Comparison of ENCODE assay signal across 8 mouse cellular contexts in the genomic region with DNA sequence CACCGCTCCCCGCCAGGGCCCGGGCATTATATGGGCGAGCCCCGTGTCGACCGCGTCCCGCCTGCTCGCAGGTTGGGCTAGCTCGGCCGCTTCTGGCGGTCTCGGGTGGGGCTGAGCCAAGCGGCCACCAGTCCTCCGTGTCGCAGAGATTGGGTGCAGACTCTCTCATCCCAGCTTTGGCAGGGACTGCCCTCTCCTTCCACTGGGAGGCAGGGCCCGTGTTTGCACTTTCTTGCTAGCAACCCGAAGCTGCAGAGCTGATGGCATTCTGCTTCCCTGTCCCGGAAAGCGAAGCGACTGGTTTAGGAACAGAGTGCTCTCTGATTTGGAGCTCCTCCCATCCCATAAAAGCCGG. TPM values are rescaled to one million over a fixed set of nuclear protein-coding genes. Genes with fewer than 3 reads are reported as not detected.
A peak's percentile ranks its signal among the peaks of the same experiment; 100 is the strongest.
DNase-seq lines count a peak whose midpoint lies in the region; ATAC-seq lines count a peak whose summit lies in the region.

No protein-coding gene starts in this region.

- 0% methylated on average over 23 of the region's 23 CpGs for WGBS in lung, embryonic 15.5 days
- 0% methylated on average over 23 of the region's 23 CpGs for WGBS in hindbrain, embryonic 12.5 days

- peak overlapping the region; percentile 81 for H3K4me3 ChIP-seq in lung, embryonic 15.5 days
- peak overlapping the region; percentile 88 for H3K4me3 ChIP-seq in brown adipose tissue, adult 24 weeks (ENCODE audit: insufficient read depth, low read depth, low read length)
- peak overlapping the region; percentile 90 for H3K4me3 ChIP-seq in hindbrain, embryonic 12.5 days

- peaks cover 23% of the 10 kb centered on the region for H3K36me3 ChIP-seq in lung, embryonic 15.5 days
- peaks cover 25% of the 10 kb centered on the region for H3K36me3 ChIP-seq in hindbrain, embryonic 12.5 days

- H3K4me1 ChIP-seq in lung, embryonic 15.5 days = peaks cover 25% of the 10 kb centered on the region
- H3K4me1 ChIP-seq in brown adipose tissue, adult 24 weeks (ENCODE audit: control insufficient read depth, insufficient read depth, insufficient read length, low read length) = no peaks in the 10 kb centered on the region
- peaks cover 22% of the 10 kb centered on the region for H3K4me1 ChIP-seq in hindbrain, embryonic 12.5 days

- H3K9ac ChIP-seq in lung, embryonic 15.5 days = peak overlapping the region; percentile 91
- peak overlapping the region; percentile 91 for H3K9ac ChIP-seq in hindbrain, embryonic 12.5 days

- H3K27me3 ChIP-seq in lung, embryonic 15.5 days = no peaks in the 10 kb centered on the region
- no peaks in the 10 kb centered on the region for H3K27me3 ChIP-seq in hindbrain, embryonic 12.5 days

- no peak for DNase-seq in lung, postnatal 14 days
- DNase-seq in thymus, postnatal 14 days = no peak
- DNase-seq in left cerebral cortex, adult 8-10 months (ENCODE audit: low spot score in 2 of 2) = no peak
- DNase-seq in cerebellum, adult 11 months = no peak

- no peaks in the 10 kb centered on the region for H3K9me3 ChIP-seq in lung, embryonic 15.5 days
- no peaks in the 10 kb centered on the region for H3K9me3 ChIP-seq in hindbrain, embryonic 12.5 days (replicated peaks)

- peak; percentile 23; the same call in 1 of the 2 replicates for ATAC-seq in lung, embryonic 15.5 days (ENCODE audit: borderline replicate concordance, extremely low read depth, low FRiP score, low TSS enrichment)
- ATAC-seq in hindbrain, embryonic 12.5 days (ENCODE audit: low FRiP score) = peak; percentile 39
- peak; percentile 14 for ATAC-seq in megakaryocyte-erythroid progenitor cell, adult 5-6 weeks (replicated peaks; ENCODE audit: low FRiP score, low TSS enrichment, poor library complexity, severe bottlenecking)

- H3K4me2 ChIP-seq in lung, embryonic 15.5 days = peak overlapping the region; percentile 76
- H3K4me2 ChIP-seq in hindbrain, embryonic 12.5 days (replicated peaks) = peak overlapping the region; percentile 87

- H3K27ac ChIP-seq in lung, embryonic 15.5 days = peak overlapping the region; percentile 98
- H3K27ac ChIP-seq in brown adipose tissue, adult 24 weeks (replicated peaks; ENCODE audit: low read depth, low read length) = peak overlapping the region; percentile 66
- peak overlapping the region; percentile 98 for H3K27ac ChIP-seq in hindbrain, embryonic 12.5 days

RNA-seq across cellular contexts. Expression of gene Fam76b, which starts 0.5 kb away (rescaled TPM):
- polyA plus RNA-seq in lung, embryonic 15.5 days (2015; fragmentation: Nextera tagmentation; extraction: Ambion mirVana) = 22.3 and 26.6 TPM in 2 replicates
- 5.1 and 6.8 TPM in 2 replicates for polyA plus RNA-seq in brown adipose tissue, adult 24 weeks (2012; ENCODE audit: insufficient read depth, insufficient read length, missing spikeins)
- 32.9 and 36.3 TPM in 2 replicates for polyA plus RNA-seq in hindbrain, embryonic 12.5 days (2016; fragmentation: Nextera tagmentation; extraction: Ambion mirVana)
- total RNA-seq in megakaryocyte-erythroid progenitor cell, adult 5-6 weeks (2014; fragmentation: Nextera tagmentation) = 31.0 and 36.0 TPM in 2 replicates
- 37.7 and 72.3 TPM in 2 replicates for total RNA-seq in megakaryocyte-erythroid progenitor cell, adult 5-6 weeks (2017)
- 10 to 100 TPM; 16.1 to 22.5 (median 21.2) TPM for total RNA-seq in left cerebral cortex, adult 8-10 months (2022)

RNA-seq across cellular contexts. Expression of gene Cep57, which starts 1.2 kb away (rescaled TPM):
- polyA plus RNA-seq in lung, embryonic 15.5 days (2015; fragmentation: Nextera tagmentation; extraction: Ambion mirVana) = 52.5 and 55.1 TPM in 2 replicates
- 9.0 and 9.9 TPM in 2 replicates for polyA plus RNA-seq in brown adipose tissue, adult 24 weeks (2012; ENCODE audit: insufficient read depth, insufficient read length, missing spikeins)
- 55.1 and 55.3 TPM in 2 replicates for polyA plus RNA-seq in hindbrain, embryonic 12.5 days (2016; fragmentation: Nextera tagmentation; extraction: Ambion mirVana)
- total RNA-seq in megakaryocyte-erythroid progenitor cell, adult 5-6 weeks (2014; fragmentation: Nextera tagmentation) = 56.0 and 69.2 TPM in 2 replicates
- total RNA-seq in megakaryocyte-erythroid progenitor cell, adult 5-6 weeks (2017) = 112 and 114 TPM in 2 replicates
- total RNA-seq in left cerebral cortex, adult 8-10 months (2022) = 10 to 100 TPM; 18.5 to 21.6 (median 19.2) TPM
